Mouse (Mus musculus): ENCODE measurements around the gene Card10.

DNA sequence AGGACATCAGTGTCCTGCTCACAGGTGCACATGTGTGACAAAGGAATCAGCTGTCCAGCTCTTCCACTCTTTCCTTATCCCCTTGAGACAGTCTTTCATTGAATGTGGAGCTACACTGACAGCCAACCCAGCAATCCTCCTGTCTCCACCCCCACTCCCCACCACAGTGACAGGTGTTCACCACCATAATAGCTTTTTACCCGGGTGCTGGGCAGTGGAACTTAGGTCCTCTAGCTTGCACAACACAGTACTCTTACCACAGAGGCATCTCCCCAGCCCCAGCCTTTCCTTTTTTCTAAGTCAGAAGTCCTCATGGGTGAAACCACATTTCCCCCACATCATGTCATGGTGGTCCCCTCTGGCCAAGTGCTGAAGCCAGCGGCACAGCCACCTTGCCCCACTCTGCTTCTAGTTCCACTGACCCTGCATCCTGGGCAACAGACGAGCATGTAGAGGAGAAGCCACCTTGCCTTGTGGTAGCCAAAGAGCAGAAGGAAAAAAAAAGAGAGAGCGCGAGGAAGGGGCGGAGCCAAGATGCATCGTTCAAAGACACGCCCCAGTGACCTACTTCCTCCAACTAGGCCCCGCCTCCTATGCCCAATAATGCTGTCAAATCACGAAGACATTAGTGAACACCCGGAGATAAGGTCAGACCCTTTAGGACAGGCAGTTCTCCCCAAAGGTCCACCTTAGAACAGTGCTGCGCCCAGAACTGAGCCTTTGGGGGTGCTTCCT, 72.4 kb downstream of the Card10 start:
- TF ChIP-seq CHD2 (IDR thresholded peaks at IDR 0.05; ENCODE audit: low read depth, low read length) (no peak), MAFK (IDR thresholded peaks at IDR 0.05; ENCODE audit: insufficient read depth, low read depth, low read length) (no peak), HCFC1 (IDR thresholded peaks at IDR 0.05; ENCODE audit: borderline replicate concordance, insufficient read depth, low read length) (no peak), ZNF384 (IDR thresholded peaks at IDR 0.05; ENCODE audit: low read depth, low read length) (peak; percentile 87), ZC3H11A (IDR thresholded peaks at IDR 0.05; ENCODE audit: borderline replicate concordance, low read depth, low read length) (no peak)
